Mouse (Mus musculus): ENCODE data around the gene Dhx33. TPM values are rescaled to one million over a fixed set of nuclear protein-coding genes. Genes with fewer than 3 reads are reported as not detected.

Dhx33 gene
- 22.1 and 25.5 TPM in 2 replicates for polyA plus RNA-seq (2012; rRNA removed)

DNA sequence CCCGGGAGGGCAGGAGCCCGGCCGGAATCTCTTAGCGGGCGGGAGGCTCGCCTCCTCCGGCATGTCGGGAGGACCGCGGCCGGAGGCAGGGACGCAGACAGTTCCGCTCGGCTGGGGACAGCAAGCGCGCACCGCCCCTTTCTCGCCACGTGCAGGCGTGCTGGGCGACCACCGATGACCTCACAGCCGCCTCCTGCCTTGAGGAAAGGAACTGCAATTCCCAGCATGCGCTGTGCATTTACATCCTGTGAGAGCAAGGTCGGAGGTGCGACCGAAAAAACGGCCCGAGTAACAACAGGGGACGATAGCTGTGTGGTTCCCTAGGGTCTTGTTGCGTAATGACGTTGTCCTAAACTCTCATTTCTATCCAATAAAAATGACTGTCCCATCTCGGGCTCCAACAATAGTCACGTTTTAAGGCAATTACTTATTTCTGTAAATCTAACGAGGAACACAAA lies at the start of gene Dhx33:
Dhx33 (minus strand) TSS at position 122 of the 458 bp plus-strand sequence.
- Histone ChIP-seq H3K4me1 (ENCODE audit: control insufficient read depth, insufficient read depth, low read length) (peaks cover 3% of the 10 kb centered on the region; the same call in 1 of the 2 replicates), H3K27me3 (ENCODE audit: control insufficient read depth, insufficient read depth, low read length) (no peaks in the 10 kb centered on the region), H3K4me3 (replicated peaks; ENCODE audit: insufficient read depth, low read depth, low read length) (peak within 1 kb of the TSS; percentile 67), H3K27ac (ENCODE audit: insufficient read depth, low read length) (no peak within 1 kb of the TSS)
- no peak for TF ChIP-seq CTCF (IDR thresholded peaks at IDR 0.05; ENCODE audit: borderline replicate concordance, insufficient read depth, low read depth, low read length)
- peak; percentile 41; the same call in 1 of the 2 replicates for TF ChIP-seq POLR2A (IDR thresholded peaks at IDR 0.05; ENCODE audit: borderline replicate concordance, insufficient read depth, low read length)
- peak; percentile 97 for DNase-seq
- under 1% methylated on average over 35 of the region's 35 CpGs for WGBS

DNA sequence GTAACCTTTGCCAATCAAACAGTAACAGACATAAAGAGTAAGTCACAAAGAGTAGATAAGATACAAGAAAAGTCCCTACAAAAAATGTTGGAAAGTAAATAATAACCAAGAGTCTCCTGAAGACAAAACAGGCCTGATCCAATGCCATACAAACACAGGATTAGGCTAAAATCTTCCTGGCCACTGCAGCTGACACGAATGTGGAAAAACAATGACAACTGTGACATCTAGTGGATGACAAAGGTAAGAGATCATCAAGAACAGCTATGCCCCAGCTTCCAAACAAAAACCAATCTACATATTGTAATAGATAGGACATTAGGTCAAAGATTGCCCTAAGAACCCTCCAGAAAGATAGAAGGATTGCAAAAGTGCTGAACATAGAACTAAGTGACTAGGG lies 48.3 kb upstream of the Dhx33 start:
- Histone ChIP-seq H3K4me1 (ENCODE audit: control insufficient read depth, insufficient read depth, low read length) (no peaks in the 10 kb centered on the region), H3K4me3 (replicated peaks; ENCODE audit: insufficient read depth, low read depth, low read length) (no peak overlapping the region), H3K27ac (ENCODE audit: insufficient read depth, low read length) (no peak overlapping the region), H3K27me3 (ENCODE audit: control insufficient read depth, insufficient read depth, low read length) (no peaks in the 10 kb centered on the region; the same call in 1 of the 2 replicates)
- 5% methylated on average over 1 of the region's 1 CpGs for WGBS
- no peak for TF ChIP-seq CTCF (IDR thresholded peaks at IDR 0.05; ENCODE audit: borderline replicate concordance, insufficient read depth, low read depth, low read length)
- TF ChIP-seq POLR2A (IDR thresholded peaks at IDR 0.05; ENCODE audit: borderline replicate concordance, insufficient read depth, low read length): no peak
- peak in 1 of 2 experiments; percentile 26 for DNase-seq

DNA sequence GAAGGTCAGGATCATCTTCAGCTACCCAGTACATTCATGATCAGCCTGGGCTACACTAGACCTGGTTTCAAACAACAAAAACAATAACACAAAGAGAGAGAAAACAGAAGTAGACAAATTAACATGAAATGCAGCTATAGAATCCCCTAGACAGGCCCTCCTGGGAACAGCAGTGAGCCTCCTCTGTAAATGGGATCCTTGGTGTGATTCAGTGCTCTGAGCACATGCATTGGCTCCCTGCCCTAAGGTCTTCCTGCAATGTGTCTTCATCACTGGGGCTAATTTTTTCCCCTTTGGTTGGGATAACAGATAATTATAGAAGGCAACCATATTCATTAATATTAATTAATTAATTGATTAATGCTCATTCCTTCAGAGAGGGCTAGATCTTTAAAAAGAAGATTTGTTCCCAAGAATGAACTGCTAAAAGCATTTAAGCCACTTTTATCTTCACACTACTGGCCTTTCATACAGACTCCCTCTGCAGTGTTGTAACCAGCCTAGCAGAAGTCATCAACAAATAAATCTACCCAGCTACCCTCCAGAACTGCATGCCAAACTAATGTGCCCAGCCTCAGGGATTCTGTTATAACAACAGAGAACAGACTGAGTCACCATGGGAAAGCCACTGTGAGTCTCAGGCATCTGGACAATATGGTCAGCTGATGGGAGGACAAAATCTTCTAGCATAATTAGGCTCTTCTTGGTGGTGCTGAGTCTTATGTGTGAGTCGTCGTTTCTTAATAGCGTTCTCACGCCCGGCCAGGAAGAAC lies 35.5 kb upstream of the Dhx33 start:
- no peak overlapping the region for H3K27ac ChIP-seq (ENCODE audit: insufficient read depth, low read length)
- H3K4me3 ChIP-seq (replicated peaks; ENCODE audit: insufficient read depth, low read depth, low read length): no peak overlapping the region
- no peaks in the 10 kb centered on the region for H3K4me1 ChIP-seq (ENCODE audit: control insufficient read depth, insufficient read depth, low read length)
- H3K27me3 ChIP-seq (ENCODE audit: control insufficient read depth, insufficient read depth, low read length): no peaks in the 10 kb centered on the region; the same call in 1 of the 2 replicates
- TF ChIP-seq POLR2A (IDR thresholded peaks at IDR 0.05; ENCODE audit: borderline replicate concordance, insufficient read depth, low read length) (no peak), CTCF (IDR thresholded peaks at IDR 0.05; ENCODE audit: borderline replicate concordance, insufficient read depth, low read depth, low read length) (no peak)
- WGBS: 94% methylated on average over 5 of the region's 5 CpGs
- DNase-seq: no peak

DNA sequence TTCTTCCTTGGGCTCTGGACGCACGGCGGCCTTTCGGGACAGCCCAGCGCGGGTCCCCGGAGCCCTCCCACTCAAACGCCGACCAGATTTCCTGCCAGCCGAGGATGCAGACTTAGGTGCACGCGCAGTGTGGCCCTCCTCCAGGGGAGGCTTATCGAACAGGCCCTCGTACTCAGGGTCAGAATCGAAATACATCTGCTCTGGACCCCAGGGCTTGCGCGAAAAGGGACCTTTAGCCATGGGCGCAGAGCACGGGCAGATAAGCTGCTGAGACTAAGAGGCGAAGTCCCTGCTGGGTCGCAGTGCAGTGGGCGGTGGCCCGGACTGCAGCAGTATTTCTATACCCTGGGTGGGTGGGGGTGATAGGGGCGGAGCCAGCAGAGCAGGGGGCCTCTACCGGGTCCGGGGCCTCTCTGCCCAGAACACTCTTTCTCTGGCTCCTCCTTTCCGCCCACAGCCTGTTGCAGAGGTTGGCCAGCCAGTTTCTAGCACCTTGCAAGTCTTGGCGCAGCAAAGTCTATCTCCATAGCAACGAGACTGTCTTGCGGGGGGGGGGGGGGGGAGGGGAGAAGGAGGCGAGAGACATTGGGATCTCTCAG lies 29.0 kb upstream of the Dhx33 start, which contains the start of gene 6330403K07Rik:
6330403K07Rik (minus strand) TSS at position 351 of the 599 bp plus-strand sequence.
- Histone ChIP-seq H3K4me1 (ENCODE audit: control insufficient read depth, insufficient read depth, low read length) (no peaks in the 10 kb centered on the region), H3K27ac (ENCODE audit: insufficient read depth, low read length) (no peak within 1 kb of the TSS; the same call in 1 of the 2 replicates), H3K27me3 (ENCODE audit: control insufficient read depth, insufficient read depth, low read length) (no peaks in the 10 kb centered on the region; the same call in 1 of the 2 replicates), H3K4me3 (replicated peaks; ENCODE audit: insufficient read depth, low read depth, low read length) (peak within 1 kb of the TSS; percentile 73)
- DNase-seq: peak; percentile 40 to 42
- no peak for TF ChIP-seq CTCF (IDR thresholded peaks at IDR 0.05; ENCODE audit: borderline replicate concordance, insufficient read depth, low read depth, low read length)
- 0 out of 2 replicates have a peak, but pooled peaks have one; percentile 11 for TF ChIP-seq POLR2A (IDR thresholded peaks at IDR 0.05; ENCODE audit: borderline replicate concordance, insufficient read depth, low read length)
- WGBS: 1% methylated on average over 30 of the region's 31 CpGs

DNA sequence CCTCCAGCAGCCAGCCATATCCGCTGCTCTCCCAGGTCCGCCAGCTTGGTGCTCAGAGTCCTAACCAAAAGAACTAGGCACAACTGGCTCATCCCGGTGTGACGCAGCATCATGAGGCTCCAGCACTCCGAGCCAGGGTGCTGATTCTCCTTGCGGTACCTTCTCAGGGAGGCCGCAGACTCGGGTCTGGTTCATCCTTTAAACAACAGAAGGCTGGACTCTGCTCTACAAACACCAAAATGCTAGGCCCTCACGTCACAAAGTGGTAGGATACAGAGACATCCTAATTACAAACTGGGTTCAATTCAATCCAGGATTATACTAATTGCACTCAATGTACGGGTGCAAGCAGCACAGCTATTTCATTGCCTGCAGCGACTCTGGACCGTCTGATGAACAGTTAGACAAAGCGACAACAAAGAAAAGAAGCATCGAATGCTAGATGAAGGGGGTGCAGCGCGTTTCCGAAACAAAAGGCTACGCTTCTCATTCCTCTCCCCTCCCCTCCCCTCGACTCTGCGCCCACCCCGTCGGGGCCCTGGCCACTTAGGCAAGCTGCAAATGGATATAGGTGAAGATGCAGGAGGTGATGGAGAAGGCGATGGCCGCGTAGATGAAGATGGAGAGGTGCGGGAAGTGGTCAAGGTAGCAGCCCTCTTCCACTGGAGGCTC lies 28.4 kb upstream of the Dhx33 start:
- 16% methylated on average over 26 of the region's 26 CpGs for WGBS
- peak overlapping the region; percentile 73 for H3K4me3 ChIP-seq (replicated peaks; ENCODE audit: insufficient read depth, low read depth, low read length)
- H3K27ac ChIP-seq (ENCODE audit: insufficient read depth, low read length): no peak overlapping the region; the same call in 1 of the 2 replicates
- no peaks in the 10 kb centered on the region for H3K4me1 ChIP-seq (ENCODE audit: control insufficient read depth, insufficient read depth, low read length)
- peak in 1 of 2 experiments; percentile 19 for DNase-seq
- no peaks in the 10 kb centered on the region; the same call in 1 of the 2 replicates for H3K27me3 ChIP-seq (ENCODE audit: control insufficient read depth, insufficient read depth, low read length)
- TF ChIP-seq CTCF (IDR thresholded peaks at IDR 0.05; ENCODE audit: borderline replicate concordance, insufficient read depth, low read depth, low read length) (no peak), POLR2A (IDR thresholded peaks at IDR 0.05; ENCODE audit: borderline replicate concordance, insufficient read depth, low read length) (no peak)

DNA sequence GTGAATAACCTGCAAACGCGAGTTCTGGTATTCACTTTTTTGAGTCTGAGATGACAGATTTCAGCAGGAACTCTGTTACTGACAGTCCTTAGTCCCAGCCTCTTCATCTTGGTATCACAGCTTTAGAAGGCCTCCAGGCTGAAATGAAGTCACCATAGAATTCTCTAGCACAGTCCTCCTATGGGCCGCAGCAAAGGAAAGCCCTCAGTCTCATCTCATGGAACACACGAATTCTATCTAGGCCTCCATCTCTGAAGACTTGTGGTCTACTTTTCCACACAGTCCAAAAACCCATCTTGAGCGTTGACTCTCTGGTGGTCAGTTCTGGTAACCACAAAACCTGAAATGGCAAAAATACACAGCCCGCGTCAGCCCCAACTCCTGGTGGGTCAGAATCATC lies 27.8 kb upstream of the Dhx33 start:
- DNase-seq: no peak
- TF ChIP-seq CTCF (IDR thresholded peaks at IDR 0.05; ENCODE audit: borderline replicate concordance, insufficient read depth, low read depth, low read length): no peak
- TF ChIP-seq POLR2A (IDR thresholded peaks at IDR 0.05; ENCODE audit: borderline replicate concordance, insufficient read depth, low read length): no peak
- H3K27ac ChIP-seq (ENCODE audit: insufficient read depth, low read length): no peak overlapping the region
- 62% methylated on average over 7 of the region's 7 CpGs for WGBS
- H3K4me1 ChIP-seq (ENCODE audit: control insufficient read depth, insufficient read depth, low read length): no peaks in the 10 kb centered on the region
- no peaks in the 10 kb centered on the region; the same call in 1 of the 2 replicates for H3K27me3 ChIP-seq (ENCODE audit: control insufficient read depth, insufficient read depth, low read length)
- H3K4me3 ChIP-seq (replicated peaks; ENCODE audit: insufficient read depth, low read depth, low read length): no peak overlapping the region

DNA sequence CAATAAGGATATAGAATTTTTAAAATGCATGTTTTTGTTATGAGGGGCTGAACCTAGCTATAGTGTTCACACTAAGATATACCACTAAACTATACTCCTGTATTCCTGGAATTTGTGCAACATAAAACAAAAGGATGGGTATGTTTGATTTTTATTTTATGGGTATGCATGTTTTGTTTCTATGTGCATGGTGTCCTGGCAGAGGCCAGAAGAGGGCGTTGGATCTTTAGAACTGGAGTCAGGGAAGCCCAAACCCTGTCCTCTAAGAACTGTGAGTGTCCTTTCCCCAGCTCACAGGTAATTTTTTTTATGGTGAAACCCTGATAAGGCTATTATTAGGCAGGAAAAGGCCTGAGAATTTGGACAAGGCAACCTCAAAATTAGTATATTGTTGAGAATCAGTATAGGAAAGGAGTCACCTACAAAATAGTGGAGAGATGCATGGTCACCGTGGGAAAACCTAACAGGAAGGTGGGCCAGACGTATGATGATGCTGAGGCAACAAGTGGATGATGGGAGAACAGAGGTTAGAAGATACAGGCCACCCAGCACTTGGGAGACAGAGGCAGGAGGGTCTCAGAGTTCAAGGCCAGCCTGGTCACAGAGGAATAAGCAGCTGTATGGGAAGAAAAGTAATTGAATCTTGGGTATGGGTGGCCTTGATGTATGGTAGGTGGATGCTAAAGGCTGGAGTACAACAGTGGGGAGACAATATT lies 25.3 kb upstream of the Dhx33 start:
- no peaks in the 10 kb centered on the region for H3K4me1 ChIP-seq (ENCODE audit: control insufficient read depth, insufficient read depth, low read length)
- H3K27me3 ChIP-seq (ENCODE audit: control insufficient read depth, insufficient read depth, low read length): no peaks in the 10 kb centered on the region
- no peak for TF ChIP-seq CTCF (IDR thresholded peaks at IDR 0.05; ENCODE audit: borderline replicate concordance, insufficient read depth, low read depth, low read length)
- TF ChIP-seq POLR2A (IDR thresholded peaks at IDR 0.05; ENCODE audit: borderline replicate concordance, insufficient read depth, low read length): no peak
- DNase-seq: no peak
- H3K27ac ChIP-seq (ENCODE audit: insufficient read depth, low read length): no peak overlapping the region
- WGBS: 77% methylated on average over 3 of the region's 3 CpGs
- no peak overlapping the region for H3K4me3 ChIP-seq (replicated peaks; ENCODE audit: insufficient read depth, low read depth, low read length)
